7 mouse cellular contexts compared by ENCODE assay signal in genomic region chr1:74713859-74714730, GRCm38 (mm10). TPM values are rescaled to one million over a fixed set of nuclear protein-coding genes. Genes with fewer than 3 reads are reported as not detected.
A peak's percentile ranks its signal among the peaks of the same experiment; 100 is the strongest.
DNase-seq lines count a peak whose midpoint lies in the region; ATAC-seq and TF ChIP-seq lines count a peak whose summit lies in the region.

No protein-coding gene starts in this region.

- peak overlapping the region; percentile 70 for H3K27ac ChIP-seq in testis, adult 2 months (ENCODE audit: control insufficient read depth, insufficient read depth, low read depth, low read length)
- no peak overlapping the region for H3K27ac ChIP-seq in forebrain, postnatal 0 days (ENCODE audit: low read depth, low read length)
- H3K27ac ChIP-seq in limb, embryonic 15.5 days, result no peak overlapping the region
- peak overlapping the region; percentile 81 for H3K27ac ChIP-seq in stomach, postnatal 0 days (replicated peaks)

- TF ChIP-seq EP300 in stomach, postnatal 0 days (optimal IDR thresholded peaks at IDR 0.05), result no peak

- peak overlapping the region; percentile 50 for H3K4me2 ChIP-seq in forebrain, postnatal 0 days (ENCODE audit: low read depth)
- peak overlapping the region; percentile 75 for H3K4me2 ChIP-seq in limb, embryonic 15.5 days
- peak overlapping the region; percentile 94 for H3K4me2 ChIP-seq in stomach, postnatal 0 days (replicated peaks; ENCODE audit: low read depth)

- H3K27me3 ChIP-seq in testis, adult 2 months (ENCODE audit: control insufficient read depth, insufficient read depth, low read length), result no peaks in the 10 kb centered on the region
- H3K27me3 ChIP-seq in forebrain, postnatal 0 days (ENCODE audit: insufficient read depth, low read length), result peaks cover 5% of the 10 kb centered on the region; the same call in 1 of the 2 replicates
- no peaks in the 10 kb centered on the region for H3K27me3 ChIP-seq in limb, embryonic 15.5 days
- H3K27me3 ChIP-seq in stomach, postnatal 0 days (ENCODE audit: control insufficient read depth, insufficient read depth, low read length), result no peaks in the 10 kb centered on the region

- TF ChIP-seq CTCF in testis, adult 2 months (IDR thresholded peaks at IDR 0.05; ENCODE audit: control insufficient read depth, insufficient read depth, insufficient replicate concordance, low read depth, low read length), result no peak
- TF ChIP-seq CTCF in forebrain, postnatal 0 days (IDR thresholded peaks at IDR 0.05; ENCODE audit: low read depth), result no peak
- TF ChIP-seq CTCF in stomach, postnatal 0 days (IDR thresholded peaks at IDR 0.05; ENCODE audit: low read depth), result no peak

- H3K9ac ChIP-seq in forebrain, postnatal 0 days, result no peak overlapping the region
- H3K9ac ChIP-seq in limb, embryonic 15.5 days, result 0 out of 2 replicates have a peak overlapping the region, but pooled peaks have one; percentile 38
- peak overlapping the region; percentile 70 for H3K9ac ChIP-seq in stomach, postnatal 0 days (ENCODE audit: low read length)

- no peak for ATAC-seq in forebrain, postnatal 0 days
- ATAC-seq in limb, embryonic 15.5 days (ENCODE audit: insufficient number of reproducible peaks, low FRiP score, low TSS enrichment, low read depth), result no peak
- ATAC-seq in stomach, postnatal 0 days (ENCODE audit: low FRiP score, low TSS enrichment), result no peak

- 32% methylated on average over 12 of the region's 12 CpGs for WGBS in forebrain, postnatal 0 days
- 20% methylated on average over 12 of the region's 12 CpGs for WGBS in limb, embryonic 15.5 days
- WGBS in stomach, postnatal 0 days, result 20% methylated on average over 12 of the region's 12 CpGs

- intact Hi-C loops in left cerebral cortex, postnatal 4 days (cut with DNase I), result no loop called here

- H3K36me3 ChIP-seq in testis, adult 2 months (ENCODE audit: control insufficient read depth, insufficient read depth, low read length), result no peaks in the 10 kb centered on the region
- H3K36me3 ChIP-seq in forebrain, postnatal 0 days (ENCODE audit: insufficient read depth), result no peaks in the 10 kb centered on the region
- no peaks in the 10 kb centered on the region for H3K36me3 ChIP-seq in limb, embryonic 15.5 days
- H3K36me3 ChIP-seq in stomach, postnatal 0 days (ENCODE audit: control insufficient read depth, insufficient read depth, low read length), result no peaks in the 10 kb centered on the region

- no peaks in the 10 kb centered on the region for H3K9me3 ChIP-seq in forebrain, postnatal 0 days (ENCODE audit: low read length)
- H3K9me3 ChIP-seq in limb, embryonic 15.5 days, result no peaks in the 10 kb centered on the region
- H3K9me3 ChIP-seq in stomach, postnatal 0 days (ENCODE audit: control insufficient read depth, low read length), result no peaks in the 10 kb centered on the region

- H3K4me3 ChIP-seq in testis, adult 2 months (ENCODE audit: control insufficient read depth, low read depth, low read length), result peak overlapping the region; percentile 81
- H3K4me3 ChIP-seq in forebrain, postnatal 0 days (ENCODE audit: low read depth, low read length), result peak overlapping the region; percentile 26
- peak overlapping the region; percentile 47 for H3K4me3 ChIP-seq in limb, embryonic 15.5 days
- H3K4me3 ChIP-seq in stomach, postnatal 0 days (ENCODE audit: low read depth, low read length), result peak overlapping the region; percentile 52

- no peak for TF ChIP-seq POLR2A in testis, adult 2 months (IDR thresholded peaks at IDR 0.05; ENCODE audit: control insufficient read depth, low read depth, low read length)

- H3K4me1 ChIP-seq in testis, adult 2 months (ENCODE audit: control insufficient read depth, insufficient read depth, low read length), result peaks cover 9% of the 10 kb centered on the region
- peaks cover 5% of the 10 kb centered on the region; the same call in 1 of the 2 replicates for H3K4me1 ChIP-seq in forebrain, postnatal 0 days (ENCODE audit: insufficient read depth)
- peaks cover 17% of the 10 kb centered on the region for H3K4me1 ChIP-seq in limb, embryonic 15.5 days
- H3K4me1 ChIP-seq in stomach, postnatal 0 days (replicated peaks; ENCODE audit: control insufficient read depth, insufficient read depth), result peaks cover 4% of the 10 kb centered on the region; the same call in 1 of the 2 replicates

- DNase-seq in testis, postnatal 10 days (ENCODE audit: low spot score), result no peak
- no peak for DNase-seq in forebrain, postnatal 0 days
- no peak for DNase-seq in stomach, postnatal 0 days (ENCODE audit: low spot score)
- DNase-seq in thymus, postnatal 36 days, result no peak
- DNase-seq in left cerebral cortex, postnatal 4 days, result no peak

RNA-seq across cellular contexts. Expression of gene Cyp27a1, which starts 0.7 kb away (rescaled TPM):
- polyA plus RNA-seq in testis, adult 2 months (2012; rRNA removed), result 6.3 and 9.0 TPM in 2 replicates
- 1.3 and 1.6 TPM in 2 replicates for total RNA-seq in forebrain, postnatal 0 days (2014; rRNA removed)
- 1.5 and 1.6 TPM in 2 replicates for polyA plus RNA-seq in forebrain, postnatal 0 days (2015; fragmentation: Nextera tagmentation; extraction: Ambion mirVana)
- polyA plus RNA-seq in limb, embryonic 15.5 days (2015; fragmentation: Nextera tagmentation; extraction: Ambion mirVana), result 9.7 and 10.5 TPM in 2 replicates
- 8.8 and 11.3 TPM in 2 replicates for polyA plus RNA-seq in stomach, postnatal 0 days (2015; fragmentation: Nextera tagmentation; extraction: Ambion mirVana)
- under 1 TPM; 0.70 TPM for total RNA-seq in left cerebral cortex, postnatal 4 days (2021)

RNA-seq across cellular contexts. Expression of gene Prkag3, which starts 34.9 kb away (rescaled TPM):
- 0.44 and 0.53 TPM in 2 replicates for polyA plus RNA-seq in testis, adult 2 months (2012; rRNA removed)
- total RNA-seq in forebrain, postnatal 0 days (2014; rRNA removed), result 0.23 TPM in 1 of 2 replicates, not detected in the other
- not detected in 2 replicates for polyA plus RNA-seq in forebrain, postnatal 0 days (2015; fragmentation: Nextera tagmentation; extraction: Ambion mirVana)
- 2.8 and 7.5 TPM in 2 replicates for polyA plus RNA-seq in limb, embryonic 15.5 days (2015; fragmentation: Nextera tagmentation; extraction: Ambion mirVana)
- 0.25 and 0.29 TPM in 2 replicates for polyA plus RNA-seq in stomach, postnatal 0 days (2015; fragmentation: Nextera tagmentation; extraction: Ambion mirVana)
- not detected for total RNA-seq in left cerebral cortex, postnatal 4 days (2021)

RNA-seq across cellular contexts. Expression of gene Ttll4, which starts 52.5 kb away (rescaled TPM):
- polyA plus RNA-seq in testis, adult 2 months (2012; rRNA removed), result 67.6 and 77.9 TPM in 2 replicates
- 18.9 and 31.3 TPM in 2 replicates for total RNA-seq in forebrain, postnatal 0 days (2014; rRNA removed)
- polyA plus RNA-seq in forebrain, postnatal 0 days (2015; fragmentation: Nextera tagmentation; extraction: Ambion mirVana), result 2.2 and 4.5 TPM in 2 replicates
- 10.3 and 12.3 TPM in 2 replicates for polyA plus RNA-seq in limb, embryonic 15.5 days (2015; fragmentation: Nextera tagmentation; extraction: Ambion mirVana)
- polyA plus RNA-seq in stomach, postnatal 0 days (2015; fragmentation: Nextera tagmentation; extraction: Ambion mirVana), result 1.8 and 2.5 TPM in 2 replicates
- 10 to 100 TPM; 37.3 to 42.6 TPM for total RNA-seq in left cerebral cortex, postnatal 4 days (2021)

RNA-seq across cellular contexts. Expression of gene Wnt6, which starts 57.6 kb away (rescaled TPM):
- polyA plus RNA-seq in testis, adult 2 months (2012; rRNA removed), result 11.2 and 13.4 TPM in 2 replicates
- 6.1 and 7.2 TPM in 2 replicates for total RNA-seq in forebrain, postnatal 0 days (2014; rRNA removed)
- 3.8 and 4.6 TPM in 2 replicates for polyA plus RNA-seq in forebrain, postnatal 0 days (2015; fragmentation: Nextera tagmentation; extraction: Ambion mirVana)
- polyA plus RNA-seq in limb, embryonic 15.5 days (2015; fragmentation: Nextera tagmentation; extraction: Ambion mirVana), result 49.5 and 53.6 TPM in 2 replicates
- 3.6 and 4.8 TPM in 2 replicates for polyA plus RNA-seq in stomach, postnatal 0 days (2015; fragmentation: Nextera tagmentation; extraction: Ambion mirVana)
- 1 to 10 TPM; 3.5 to 5.1 TPM for total RNA-seq in left cerebral cortex, postnatal 4 days (2021)

Comparison
In these comparisons a context has a peak if more than half of its experiments do, and no peak if none do; other contexts are left out.
1. H3K27ac ChIP-seq: peak in testis, adult 2 months (single experiment) and stomach, postnatal 0 days (single experiment); none in forebrain, postnatal 0 days (single experiment) and limb, embryonic 15.5 days (single experiment).
2. H3K4me3 ChIP-seq: peak in every context shown above with its lines; median percentile 81 in testis, adult 2 months; 52 in stomach, postnatal 0 days; 47 in limb, embryonic 15.5 days; 26 in forebrain, postnatal 0 days.
3. Peak in every context shown above with its lines, with median percentiles within 50 percentile points of each other: H3K4me2 ChIP-seq.